Mouse (Mus musculus) liver (tissue): ENCODE measurements around the gene Tmem212.
"Not testable (repeated sequence)": the region's sequence is repeated elsewhere in the genome, so short reads cannot be mapped to it uniquely, and the experiment has no call there.

Experiments
- DNase-seq: peaks from one replicate; pipeline ENCODE4 v3.0.0-alpha.2; 2020; ENCODE audit warnings: mixed read lengths

The Tmem212 gene

DNA sequence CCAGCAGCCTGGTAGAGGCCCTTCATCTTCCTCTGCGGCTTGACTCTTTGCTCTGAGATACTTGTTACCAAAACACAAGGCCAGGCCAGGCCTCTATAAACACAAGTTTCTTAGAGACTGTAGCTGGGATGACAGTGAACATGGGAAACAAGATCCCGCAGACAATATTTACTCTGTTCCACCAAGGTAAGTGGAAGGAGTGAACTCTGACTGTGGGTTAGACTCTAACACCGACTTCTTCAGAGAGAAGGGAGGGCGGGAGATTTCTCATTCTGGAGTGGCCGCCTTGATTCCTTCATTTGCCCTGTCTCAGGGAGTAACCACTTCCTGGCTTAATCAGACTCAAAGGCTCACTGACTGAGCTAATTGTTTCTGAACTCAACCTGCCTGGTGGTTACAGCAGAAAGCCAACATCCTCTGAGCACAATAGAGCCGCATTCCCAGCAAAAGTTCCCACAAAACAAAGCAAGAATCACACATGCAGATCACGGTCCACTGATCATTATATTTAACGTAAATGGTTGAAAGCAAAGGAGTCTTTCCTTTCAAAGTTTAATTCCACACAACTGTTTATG lies at the start of gene Tmem212:
TSS of gene Tmem212 (minus strand) at position 51 of the 575 bp plus-strand sequence.
- DNase-seq: no peak

- not testable (repeated sequence) for DNase-seq
Measured at GRCm38 (mm10) chr3:27945397-27945796, 49.2 kb upstream of the Tmem212 start.

- no peak for DNase-seq
Measured at GRCm38 (mm10) chr3:27942991-27943390, 46.8 kb upstream of the Tmem212 start.

GRCm38 (mm10) chr3:27941634-27942033 lies 45.5 kb upstream of the Tmem212 start:
- DNase-seq: no peak

GRCm38 (mm10) chr3:27938381-27939323 lies 42.5 kb upstream of the Tmem212 start, which contains the start of gene Pld1:
Pld1 (plus strand) TSS chr3:27938695.
- peak; percentile 48 for DNase-seq

GRCm38 (mm10) chr3:27937144-27938110 lies 41.3 kb upstream of the Tmem212 start:
- DNase-seq: no peak

DNA sequence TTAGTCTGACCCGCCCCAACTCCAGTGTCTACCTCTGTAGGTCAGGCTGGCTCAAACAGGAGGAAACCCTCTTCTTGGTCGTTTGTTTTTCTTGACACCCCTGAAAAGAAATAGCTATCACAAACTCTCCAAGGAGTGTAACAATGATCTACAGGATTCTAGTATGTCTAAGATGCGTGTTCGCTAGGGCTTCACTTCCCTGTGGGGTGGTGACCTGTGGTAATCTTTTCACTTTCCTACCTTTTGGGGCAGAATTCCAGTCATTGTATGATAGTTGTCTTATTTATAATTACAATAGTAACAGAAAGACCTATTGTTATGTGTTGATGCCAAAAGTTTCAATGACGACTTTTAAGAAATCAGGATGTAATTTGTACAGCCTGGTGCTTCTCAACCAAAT lies 40.6 kb upstream of the Tmem212 start:
- DNase-seq: no peak

DNA sequence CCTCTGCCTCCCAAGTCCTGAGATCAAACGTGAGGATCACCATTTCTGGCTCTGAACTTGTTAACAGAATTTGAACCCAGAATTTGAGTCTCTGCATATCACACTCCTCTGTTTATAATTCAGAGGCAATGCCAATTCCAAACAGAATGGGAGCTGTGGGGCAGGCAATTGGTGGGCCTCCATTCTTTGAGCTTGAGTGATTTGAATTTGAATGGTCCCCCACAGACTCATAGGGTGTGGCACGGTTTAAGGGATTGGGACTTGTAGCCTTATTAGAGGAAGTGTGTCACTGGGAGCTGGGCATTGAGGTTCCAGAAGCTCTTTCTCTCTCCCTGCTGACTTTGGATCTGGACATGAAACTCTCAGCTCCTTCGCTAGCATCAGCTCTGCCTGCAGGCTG lies 39.5 kb upstream of the Tmem212 start:
- no peak for DNase-seq

DNA sequence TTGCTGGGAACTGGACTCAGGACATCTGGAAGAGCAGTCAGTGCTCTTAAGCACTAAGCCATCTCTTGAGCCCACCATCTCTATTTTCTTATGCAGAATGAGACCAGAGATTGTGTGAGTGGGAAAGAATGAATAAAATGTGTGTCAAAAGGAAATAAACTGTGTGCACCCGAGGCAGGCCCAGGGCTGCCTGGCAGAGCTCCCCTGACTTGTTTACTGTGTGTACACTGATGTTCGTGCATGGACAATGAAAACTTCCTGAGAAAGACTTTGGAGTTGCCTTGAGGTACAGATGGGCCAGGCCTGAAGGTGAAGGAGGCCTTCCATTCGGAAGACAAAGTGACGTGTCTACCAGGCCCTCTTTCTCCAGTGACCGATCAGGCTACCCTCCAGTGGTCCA lies 36.2 kb upstream of the Tmem212 start:
- DNase-seq: no peak

DNA sequence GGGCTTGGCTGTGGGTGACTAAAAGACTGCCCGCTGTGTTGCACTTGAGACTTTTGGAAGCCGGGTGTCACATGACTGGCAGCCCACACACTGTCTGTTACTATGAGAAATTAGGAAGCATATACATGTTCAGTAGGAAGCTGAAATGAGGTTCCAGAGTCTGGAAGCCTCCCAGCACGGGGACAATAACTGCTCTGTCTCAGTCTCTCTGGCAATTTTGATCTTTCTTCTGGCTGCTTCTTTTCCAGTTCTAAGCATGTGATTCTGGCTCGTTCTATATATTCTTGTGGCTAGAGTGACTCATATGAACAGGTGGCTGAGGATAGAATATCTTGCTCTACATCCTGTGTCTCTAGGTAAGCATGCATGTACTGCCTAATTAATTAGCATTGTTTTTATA lies 33.1 kb upstream of the Tmem212 start:
- no peak for DNase-seq

DNA sequence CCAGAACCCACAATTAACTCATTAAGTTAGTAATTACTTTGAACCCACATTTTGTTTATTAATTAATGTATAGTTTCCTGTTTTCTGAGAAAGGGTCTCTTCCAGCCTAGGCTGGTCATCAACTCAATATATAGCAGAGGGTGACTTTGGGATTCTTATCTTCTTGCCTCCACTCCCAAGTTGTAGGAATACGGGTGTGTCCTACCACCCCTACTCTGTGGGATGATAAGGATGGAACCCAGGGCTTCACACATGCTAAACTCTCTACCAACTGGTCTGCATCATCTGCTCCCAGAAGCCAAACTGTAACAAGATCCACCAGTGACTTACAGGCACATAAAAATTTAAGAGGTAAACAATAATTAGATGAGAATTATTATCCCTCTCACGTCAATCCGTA lies 27.9 kb upstream of the Tmem212 start:
- DNase-seq: no peak

DNA sequence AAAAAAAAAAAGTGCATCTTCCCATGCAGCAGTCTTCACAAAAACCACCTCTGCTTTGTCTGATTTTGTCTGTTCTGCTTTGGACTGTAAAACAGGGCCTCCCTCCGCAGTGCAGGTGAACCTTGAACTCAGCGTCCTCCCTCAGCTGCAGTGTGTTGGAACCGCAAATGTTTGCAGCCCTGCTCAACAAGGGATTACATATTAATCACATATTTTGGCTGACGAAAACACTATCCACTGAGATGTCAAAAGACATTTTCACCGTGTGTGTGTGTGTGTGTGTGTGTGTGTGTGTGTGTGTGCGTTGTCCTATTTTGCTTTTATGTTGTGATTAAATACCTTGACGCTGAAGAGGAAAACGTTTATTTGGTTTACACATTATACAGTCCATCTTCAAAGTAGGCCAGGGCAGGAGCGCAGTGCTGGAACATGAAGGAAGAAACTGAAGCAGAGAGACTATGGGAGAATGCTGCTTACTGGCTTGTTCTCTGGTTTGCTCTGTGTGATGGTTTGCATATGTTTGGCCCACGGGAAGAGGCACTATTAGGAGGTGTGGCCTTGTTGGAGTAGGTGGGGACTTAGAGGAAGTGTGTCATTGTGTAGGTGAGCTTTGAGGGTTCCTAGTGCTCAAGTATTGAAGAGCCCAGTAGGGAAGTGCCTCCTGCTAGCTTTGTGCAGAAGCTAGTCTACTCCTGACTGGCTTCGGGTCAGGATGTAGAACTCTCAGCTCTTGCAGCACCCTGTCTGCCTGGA lies 25.3 kb upstream of the Tmem212 start:
- DNase-seq: peak; percentile 13

- DNase-seq: peak; percentile 9
Measured at GRCm38 (mm10) chr3:27918656-27919436, 22.7 kb upstream of the Tmem212 start.

DNA sequence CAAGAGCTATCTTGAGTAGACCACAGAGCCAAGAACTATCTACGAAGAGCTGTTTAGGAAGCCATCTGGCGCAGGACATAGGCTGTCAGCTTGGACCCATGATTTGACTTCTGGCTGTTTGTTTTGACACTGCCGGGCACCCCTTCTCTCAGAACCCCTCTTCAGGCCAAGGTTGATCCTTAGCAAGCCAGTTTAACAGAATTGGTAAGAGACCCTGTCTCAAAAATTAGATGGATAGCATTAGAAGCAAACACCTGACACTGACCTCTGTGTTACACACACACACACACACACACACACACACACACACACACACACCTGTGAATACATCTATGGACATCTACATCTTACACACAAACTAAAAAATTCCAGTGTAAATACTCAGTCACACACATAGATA lies 12.8 kb upstream of the Tmem212 start:
- no peak for DNase-seq

GRCm38 (mm10) chr3:27908316-27908715 lies 12.1 kb upstream of the Tmem212 start:
- DNase-seq: no peak

DNA sequence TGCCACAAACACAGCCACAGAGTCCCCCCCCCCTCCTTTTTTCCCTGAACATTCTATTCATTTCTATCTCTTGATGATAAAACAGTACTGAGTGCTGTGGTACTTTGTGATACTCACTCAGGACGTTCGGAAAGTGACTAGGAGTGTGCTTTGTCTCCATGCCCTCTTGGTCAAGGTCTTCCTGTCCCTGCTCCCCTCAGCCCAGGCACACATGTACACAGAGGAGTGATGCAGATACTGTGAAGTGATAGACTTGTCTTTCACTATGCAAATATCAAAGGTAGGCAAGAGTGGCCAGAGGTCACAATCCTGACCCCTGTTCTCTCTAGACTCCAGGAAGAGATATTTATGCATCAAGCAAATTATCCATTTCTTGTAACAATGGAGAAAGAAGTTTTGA lies 11.1 kb upstream of the Tmem212 start:
- no peak for DNase-seq

DNA sequence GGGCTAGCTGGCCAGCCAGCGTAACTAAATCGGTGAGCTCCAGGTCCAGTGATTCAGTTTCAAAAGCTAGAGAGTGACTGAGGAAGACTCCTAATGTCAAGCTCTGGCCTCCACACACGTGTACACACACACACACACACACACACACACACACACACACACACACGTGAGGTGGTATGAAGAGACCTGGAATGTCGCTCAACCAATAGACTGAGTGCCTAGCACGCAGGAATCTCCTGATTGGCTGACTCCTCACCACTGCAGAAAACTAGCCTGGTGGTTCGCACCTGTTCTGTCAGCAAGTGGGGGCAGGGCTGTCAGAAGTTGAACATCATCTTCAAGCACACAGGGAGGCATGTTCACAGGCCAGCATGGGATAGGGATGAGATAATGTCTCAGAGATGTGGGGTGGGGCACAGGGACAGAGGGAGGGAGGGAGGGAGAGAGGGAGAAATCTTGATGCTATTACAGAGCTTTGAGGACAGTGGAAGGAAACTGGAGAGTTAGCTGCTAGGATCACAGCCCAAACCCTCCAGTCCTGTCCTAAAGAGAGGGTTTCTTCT lies 10.6 kb upstream of the Tmem212 start:
- no peak for DNase-seq

DNA sequence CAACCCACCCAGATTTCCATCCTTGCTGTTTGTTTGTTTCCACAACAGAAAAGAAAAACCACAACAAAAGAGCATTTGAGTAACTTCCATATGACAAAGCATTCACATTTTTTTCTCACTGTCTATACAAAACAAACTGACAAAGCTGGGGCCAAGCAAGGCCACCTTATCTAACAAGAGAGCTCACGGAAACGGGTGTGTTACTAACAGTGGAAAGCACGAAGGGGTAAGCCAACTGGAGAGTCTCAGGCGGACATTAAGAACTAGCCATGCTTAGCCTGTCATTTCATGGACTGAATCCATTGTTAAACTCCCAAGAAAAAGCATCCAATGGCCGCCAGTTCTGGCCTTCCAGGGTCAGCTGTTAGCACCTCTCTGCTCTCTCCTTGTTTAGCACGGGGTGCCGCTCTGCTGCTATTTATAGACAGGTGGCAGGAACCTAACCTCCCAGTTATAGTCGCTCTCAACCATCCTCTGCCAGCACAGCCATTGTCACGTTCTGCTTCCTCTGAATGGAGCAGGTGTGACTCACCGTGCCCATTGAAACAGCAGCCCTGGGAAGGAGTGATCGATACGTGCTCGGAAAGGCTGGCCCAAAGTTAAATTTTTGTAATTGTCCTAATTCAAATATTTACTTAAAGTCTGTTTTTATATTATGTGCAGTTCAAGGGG lies 8.6 kb upstream of the Tmem212 start:
- DNase-seq: peak; percentile 11

DNA sequence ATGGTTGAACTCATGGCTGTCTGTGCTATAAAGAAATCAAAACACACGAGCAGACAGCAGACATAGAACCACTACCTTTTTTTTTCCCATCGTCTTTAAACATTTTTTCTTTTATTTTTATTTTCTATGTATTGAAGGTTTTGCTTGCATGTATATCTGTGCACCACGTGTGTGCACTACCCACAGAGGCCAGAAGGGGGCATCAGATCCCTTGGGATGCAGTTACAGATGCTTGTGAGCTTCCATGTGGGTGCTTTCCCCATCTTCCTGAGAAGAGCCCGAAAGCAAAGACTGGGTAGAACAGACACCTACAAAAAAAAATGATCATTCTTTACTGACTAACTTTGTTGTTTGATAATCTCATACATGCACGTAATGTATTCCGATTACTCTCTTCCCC lies 5.7 kb upstream of the Tmem212 start:
- peak; percentile 23 for DNase-seq

GRCm38 (mm10) chr3:27899012-27899726 lies 3.0 kb upstream of the Tmem212 start:
- no peak for DNase-seq
